Mouse (Mus musculus): ENCODE data around the gene Fev. TPM values are rescaled to one million over a fixed set of nuclear protein-coding genes. Genes with fewer than 3 reads are reported as not detected.

The Fev gene
- total RNA-seq, 1 experiment from 2014 or later, result not detected

DNA sequence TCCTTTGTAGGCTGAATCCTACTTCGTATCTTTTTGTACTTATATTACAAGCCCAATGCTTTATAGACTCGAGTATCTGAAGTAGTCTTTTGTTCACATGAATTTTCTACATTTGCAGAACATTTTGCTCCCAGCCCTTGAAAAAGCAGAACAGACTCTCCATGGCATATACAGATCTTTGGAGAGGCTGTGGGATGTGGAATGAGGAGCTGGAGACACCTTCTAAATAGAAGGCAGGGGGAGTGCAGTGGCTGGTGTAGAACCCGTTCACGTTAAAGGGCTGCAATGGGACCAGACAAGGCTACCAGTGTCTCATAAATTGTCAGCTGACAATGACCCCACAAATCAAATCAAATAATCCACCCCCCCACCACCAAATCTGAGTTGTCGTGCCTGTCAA lies 36.3 kb downstream of the Fev start:
- ATAC-seq (replicated peaks; ENCODE audit: insufficient number of reproducible peaks, low FRiP score, low TSS enrichment, poor library complexity, severe bottlenecking), result no peak

DNA sequence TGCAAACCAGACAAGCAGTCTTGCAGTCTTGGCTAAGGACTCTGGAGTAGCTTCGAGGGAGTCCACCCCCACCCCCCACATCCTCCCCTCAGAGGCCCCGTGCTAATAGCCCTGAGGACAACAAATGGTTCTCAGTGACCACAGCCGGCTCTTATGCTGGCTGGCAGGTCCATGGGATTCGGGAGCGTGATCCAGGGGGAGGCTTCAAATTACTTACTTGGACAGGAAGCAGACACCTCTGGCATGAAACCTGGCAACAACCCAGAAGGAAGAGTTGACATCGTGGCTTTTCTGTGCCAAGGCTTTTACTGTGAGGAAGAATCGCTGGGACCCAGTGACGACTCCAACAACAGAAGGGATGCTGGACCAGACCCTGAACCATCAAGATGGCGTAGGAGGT lies 38.9 kb downstream of the Fev start:
- ATAC-seq (replicated peaks; ENCODE audit: insufficient number of reproducible peaks, low FRiP score, low TSS enrichment, poor library complexity, severe bottlenecking), result no peak

DNA sequence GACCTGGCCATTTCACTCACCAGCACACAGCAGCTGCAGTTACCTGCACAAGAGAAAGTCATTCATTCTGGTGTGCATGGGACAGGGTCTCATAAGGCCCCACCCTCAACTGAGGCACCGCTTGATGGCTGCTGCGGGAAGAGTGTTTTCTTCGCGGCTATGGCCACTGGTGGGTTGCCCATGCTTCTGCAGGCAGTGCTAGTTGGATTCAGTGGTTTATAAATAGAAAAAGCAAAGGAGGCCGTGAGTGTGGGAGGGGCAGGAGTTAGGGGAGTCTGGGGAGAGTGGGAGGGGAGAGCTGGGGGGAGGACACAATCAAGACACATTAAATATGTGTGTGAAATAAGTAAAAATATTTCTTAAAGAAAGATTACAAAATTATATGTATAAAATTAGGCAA lies 42.1 kb downstream of the Fev start:
- ATAC-seq (replicated peaks; ENCODE audit: insufficient number of reproducible peaks, low FRiP score, low TSS enrichment, poor library complexity, severe bottlenecking), result no peak

DNA sequence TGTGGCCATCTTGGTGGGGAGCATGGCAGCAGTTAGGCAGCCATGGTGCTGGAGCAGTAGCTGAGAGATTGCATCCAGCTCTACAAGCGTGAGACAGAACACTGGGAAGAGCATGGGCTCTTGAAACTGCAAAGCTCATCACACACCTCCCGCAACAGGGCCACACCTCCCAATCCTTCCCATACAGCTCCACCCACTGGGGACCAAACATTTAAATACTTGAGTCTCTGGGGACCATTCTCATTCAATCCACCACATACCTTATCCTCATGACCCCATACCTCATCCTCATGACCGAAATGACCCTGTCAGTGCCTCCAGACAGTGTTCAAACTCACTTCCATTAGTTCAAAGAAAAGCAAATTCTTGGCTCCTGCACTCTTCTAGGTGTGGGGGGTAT lies 52.0 kb downstream of the Fev start:
- no peak for ATAC-seq (replicated peaks; ENCODE audit: insufficient number of reproducible peaks, low FRiP score, low TSS enrichment, poor library complexity, severe bottlenecking)

Other genes starting within 250 kb of the Fev start
- 13.3 to 25.8 TPM (median 21.5 TPM) in 3 replicates for gene Ttll4, start 223.7 kb downstream of the Fev start, total RNA-seq (2017)
- gene Cyp27a1, start 171.8 kb downstream of the Fev start, total RNA-seq (2017), result 52.0 to 91.2 TPM (median 90.6 TPM) in 3 replicates
- gene Prkag3, start 136.2 kb downstream of the Fev start, total RNA-seq (2017), result not detected in 3 replicates
- 0.87 to 2.2 TPM (median 0.96 TPM) in 3 replicates for gene Wnt6, start 113.5 kb downstream of the Fev start, total RNA-seq (2017)
- not detected in 3 replicates for gene Wnt10a, start 93.9 kb downstream of the Fev start, total RNA-seq (2017)
- gene Cdk5r2, start 30.5 kb downstream of the Fev start, total RNA-seq (2017), result not detected in 3 replicates
- not detected in 3 replicates for gene Cryba2, start 7.7 kb upstream of the Fev start, total RNA-seq (2017)
- not detected in 3 replicates for gene Cfap65, start 50.2 kb upstream of the Fev start, total RNA-seq (2017)
- not detected in 3 replicates for gene Ihh, start 66.3 kb upstream of the Fev start, total RNA-seq (2017)
- gene Nhej1, start 239.8 kb upstream of the Fev start, total RNA-seq (2017), result 4.9 to 13.4 TPM (median 7.4 TPM) in 3 replicates
- not detected in 3 replicates for gene Slc23a3, start 248.5 kb upstream of the Fev start, total RNA-seq (2017)